ENCODE assay signal across 12 mouse cellular contexts in the genomic region with DNA sequence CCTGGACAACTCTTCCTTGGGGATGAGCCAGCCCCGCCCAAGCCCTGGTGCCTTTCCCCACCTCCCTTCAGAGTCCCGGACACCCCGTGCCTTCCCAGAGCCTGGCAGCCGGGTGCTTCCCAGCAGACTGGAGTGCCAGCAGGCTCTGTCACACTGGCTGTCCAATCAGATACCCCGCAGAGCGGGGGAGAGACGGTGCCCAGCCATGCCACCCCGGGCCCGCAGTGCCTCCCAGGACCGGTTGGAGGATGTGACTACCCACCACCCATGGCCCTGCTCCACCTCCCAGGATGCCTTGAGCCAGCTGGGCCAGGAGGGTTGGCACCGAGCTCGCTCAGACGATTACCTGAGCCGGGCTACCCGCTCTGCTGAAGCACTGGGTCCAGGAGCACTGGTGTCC. TPM values are rescaled to one million over a fixed set of nuclear protein-coding genes. Genes with fewer than 3 reads are reported as not detected.
DNase-seq lines count a peak whose midpoint lies in the region; ATAC-seq and TF ChIP-seq lines count a peak whose summit lies in the region.
"Had no signal": no experiment of that assay in that cellular context is flagged by ENCODE, and none has a peak within 500 bp of the region (broad histone marks: within the 10 kb centered on the region; RNA-seq: fewer than 3 reads in every experiment).

No protein-coding gene starts in this region.

- no peak for TF ChIP-seq CTCF in C2C12 (IDR thresholded peaks at IDR 0.05; ENCODE audit: control insufficient read depth, insufficient read depth, insufficient read length)

- H3K79me3 ChIP-seq in C2C12 (ENCODE audit: low read depth), result peaks cover 25% of the 10 kb centered on the region

- H3K27me3 ChIP-seq in C2C12 (ENCODE audit: control insufficient read depth, insufficient read depth, insufficient read length), result no peaks in the 10 kb centered on the region
- no peaks in the 10 kb centered on the region for H3K27me3 ChIP-seq in forebrain, embryonic 16.5 days (replicated peaks; ENCODE audit: control insufficient read depth, insufficient read depth, low read length)
- no peaks in the 10 kb centered on the region for H3K27me3 ChIP-seq in limb, embryonic 10.5 days (ENCODE audit: low read depth, poor library complexity, severe bottlenecking)

- no peak for ATAC-seq in forebrain, embryonic 16.5 days
- no peak for ATAC-seq in erythroblast, adult 5-6 weeks (replicated peaks; ENCODE audit: low FRiP score, poor library complexity, severe bottlenecking)

- H3K4me3 ChIP-seq in C2C12 (ENCODE audit: insufficient read depth, poor library complexity, severe bottlenecking), result peak overlapping the region; percentile 51
- no peak overlapping the region for H3K4me3 ChIP-seq in forebrain, embryonic 16.5 days (replicated peaks; ENCODE audit: low read length)
- no peak overlapping the region for H3K4me3 ChIP-seq in limb, embryonic 10.5 days

- peak overlapping the region; percentile 80 for H3K9ac ChIP-seq in forebrain, embryonic 16.5 days (replicated peaks; ENCODE audit: low read depth, low read length)

- peak; percentile 76 for DNase-seq in cerebellum, adult 8-10 months
- DNase-seq in limb, embryonic 10.5 days (ENCODE audit: low spot score), result no peak
- no peak for DNase-seq in right cerebral cortex, adult 18-20 months
- DNase-seq in left cerebral cortex, postnatal 25 days (ENCODE audit: low spot score in 2 of 2), result no peak
- DNase-seq in spleen, adult 12 weeks (ENCODE audit: low spot score), result no peak
- DNase-seq: adrenal gland, postnatal 36 days; kidney, adult 11 months; lung, postnatal 10 days had no signal

- no peak overlapping the region for H3K27ac ChIP-seq in forebrain, embryonic 16.5 days (ENCODE audit: low read length)
- H3K27ac ChIP-seq in limb, embryonic 10.5 days, result peak overlapping the region; percentile 76

- peaks cover 83% of the 10 kb centered on the region for H3K36me3 ChIP-seq in C2C12 (ENCODE audit: control insufficient read depth, insufficient read depth)
- H3K36me3 ChIP-seq in forebrain, embryonic 16.5 days (ENCODE audit: control insufficient read depth, insufficient read depth), result peaks cover 4% of the 10 kb centered on the region
- H3K36me3 ChIP-seq in limb, embryonic 10.5 days, result peaks cover 90% of the 10 kb centered on the region

- peak overlapping the region; percentile 73 for H3K4me2 ChIP-seq in forebrain, embryonic 16.5 days (ENCODE audit: low read length)

- peaks cover 46% of the 10 kb centered on the region for H3K4me1 ChIP-seq in forebrain, embryonic 16.5 days (replicated peaks; ENCODE audit: control insufficient read depth, insufficient read depth, low read length)
- peaks cover 35% of the 10 kb centered on the region for H3K4me1 ChIP-seq in limb, embryonic 10.5 days

- H3K9me3 ChIP-seq in forebrain, embryonic 16.5 days (ENCODE audit: control insufficient read depth, low read length), result no peaks in the 10 kb centered on the region
- H3K9me3 ChIP-seq in limb, embryonic 10.5 days (replicated peaks), result no peaks in the 10 kb centered on the region

- intact Hi-C loops in left cerebral cortex, postnatal 25 days (cut with DNase I), result no loop called here

- no peak overlapping the region for H3ac ChIP-seq in C2C12 (ENCODE audit: control insufficient read depth, insufficient read length, low read depth)

- WGBS in forebrain, embryonic 16.5 days, result 93% methylated on average over 15 of the region's 15 CpGs
- WGBS in limb, embryonic 10.5 days, result 93% methylated on average over 15 of the region's 15 CpGs

- H3K79me2 ChIP-seq in C2C12 (ENCODE audit: control insufficient read depth, insufficient read depth), result peaks cover 58% of the 10 kb centered on the region

TF ChIP-seq in C2C12, 6 proteins besides CTCF, POLR2A, EP300 and RAD21:
- TF ChIP-seq MYOD1 (IDR thresholded peaks at IDR 0.05; ENCODE audit: control insufficient read depth, insufficient read length, low read depth) (no peak), MYOG (IDR thresholded peaks at IDR 0.05; ENCODE audit: control insufficient read depth, extremely low read depth, insufficient read length) (no peak), USF1 (IDR thresholded peaks at IDR 0.05; ENCODE audit: low read depth) (no peak), CEBPB (IDR thresholded peaks at IDR 0.05; ENCODE audit: low read depth) (no peak), FOSL1 (IDR thresholded peaks at IDR 0.05; ENCODE audit: insufficient read depth, low read length, poor library complexity, severe bottlenecking) (no peak), MAX (IDR thresholded peaks at IDR 0.05) (no peak)

RNA-seq across cellular contexts. Expression of a gene that starts 36.3 kb away (rescaled TPM):
- polyA plus RNA-seq in C2C12 (2012; fragmentation: generic; extraction: Trizol), result 23.9 TPM
- polyA plus RNA-seq in forebrain, embryonic 16.5 days (2015; fragmentation: Nextera tagmentation; extraction: Ambion mirVana), result 6.9 and 7.5 TPM in 2 replicates
- polyA plus RNA-seq in limb, embryonic 10.5 days (2016; fragmentation: Nextera tagmentation; extraction: Ambion mirVana), result 3.5 and 3.9 TPM in 2 replicates
- 10 to 100 TPM; 63.8 to 66.5 TPM for total RNA-seq in left cerebral cortex, postnatal 25 days (2021)
- total RNA-seq in erythroblast, adult 5-6 weeks (2015; ENCODE audit: low replicate concordance), result 21.3 and 21.9 TPM in 2 replicates
- 25.6 and 30.2 TPM in 2 replicates for total RNA-seq in erythroblast, adult 5-6 weeks (2017; ENCODE audit: low replicate concordance)

RNA-seq across cellular contexts. Expression of a gene that starts 48.5 kb away (rescaled TPM):
- 0.34 TPM for polyA plus RNA-seq in C2C12 (2012; fragmentation: generic; extraction: Trizol)
- polyA plus RNA-seq in forebrain, embryonic 16.5 days (2015; fragmentation: Nextera tagmentation; extraction: Ambion mirVana), result 0.29 and 1.2 TPM in 2 replicates
- 0.49 and 0.54 TPM in 2 replicates for polyA plus RNA-seq in limb, embryonic 10.5 days (2016; fragmentation: Nextera tagmentation; extraction: Ambion mirVana)
- not detected for total RNA-seq in left cerebral cortex, postnatal 25 days (2021)
- not detected in 2 replicates for total RNA-seq in erythroblast, adult 5-6 weeks (2015; ENCODE audit: low replicate concordance)
- not detected in 2 replicates for total RNA-seq in erythroblast, adult 5-6 weeks (2017; ENCODE audit: low replicate concordance)
- total RNA-seq: left cerebral cortex, adult 8-10 months had no signal
